Mouse (Mus musculus): ENCODE data around the gene Chd3.
A peak's percentile ranks its signal among the peaks of the same experiment; 100 is the strongest.

Chd3 gene

DNA sequence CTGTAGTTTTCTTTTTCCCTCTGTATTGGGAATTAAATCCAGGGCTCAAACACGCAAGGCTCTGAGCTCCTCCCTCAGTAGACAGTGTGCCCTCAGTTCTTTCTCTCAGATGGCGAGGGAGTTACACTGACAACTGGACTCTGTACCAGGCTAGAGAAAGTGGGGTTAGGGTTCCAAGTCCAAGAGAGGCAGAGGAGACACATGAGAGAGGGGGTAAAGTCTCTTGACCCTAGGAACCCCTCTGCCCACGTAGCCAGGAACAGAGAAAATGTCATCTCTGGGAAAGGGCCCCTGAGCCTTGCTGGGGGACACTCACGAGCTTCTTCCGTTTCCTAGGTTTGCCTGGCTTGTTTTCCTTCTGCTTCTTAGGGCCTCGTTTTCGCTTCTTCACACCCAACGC, 4.8 kb downstream of the Chd3 start:
- DNase-seq, result no peak

DNA sequence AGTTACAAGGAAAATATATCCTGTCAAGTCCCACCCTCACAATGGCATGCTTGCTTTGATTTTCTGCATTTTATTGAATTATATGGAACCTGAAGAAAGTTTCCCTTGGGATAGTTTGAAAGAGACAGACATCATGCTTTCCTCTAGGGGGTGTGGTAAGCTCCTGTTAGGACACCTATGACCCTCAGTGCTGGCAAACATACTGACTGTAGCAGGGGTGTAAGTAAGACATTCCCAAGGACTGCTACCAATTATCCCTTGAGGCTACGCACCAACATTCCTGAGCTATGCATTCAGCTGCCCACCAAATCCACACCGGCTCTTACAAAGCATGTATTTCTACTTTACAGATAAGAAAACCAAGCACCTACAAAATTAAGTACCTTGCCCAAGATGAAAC, 6.7 kb downstream of the Chd3 start:
- no peak for DNase-seq

DNA sequence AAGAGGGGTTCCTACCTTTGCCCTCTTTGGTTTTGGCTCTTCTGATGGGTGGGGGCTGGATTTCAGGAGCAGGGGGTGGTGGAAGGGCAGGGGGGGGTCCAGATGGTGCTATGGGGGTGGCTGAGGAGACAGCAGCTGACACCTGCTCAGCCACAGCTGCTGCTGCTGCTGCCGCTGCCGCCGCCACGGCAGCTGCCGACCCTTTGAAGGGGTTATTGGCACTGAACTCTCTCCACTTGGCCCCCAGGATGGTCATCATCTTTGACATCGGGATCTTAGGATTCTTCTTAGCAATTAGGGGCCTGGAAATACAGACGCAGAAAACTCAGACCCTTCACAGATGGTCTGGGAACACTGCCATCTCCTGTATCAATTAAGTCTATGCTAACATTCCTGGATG, 7.2 kb downstream of the Chd3 start:
- DNase-seq, result peak; percentile 28

GRCm38 (mm10) chr11:69357690-69358089, 11.5 kb downstream of the Chd3 start:
- DNase-seq, result no peak

GRCm38 (mm10) chr11:69356544-69356943, 12.7 kb downstream of the Chd3 start:
- DNase-seq, result no peak

GRCm38 (mm10) chr11:69346441-69346840, 22.8 kb downstream of the Chd3 start:
- DNase-seq, result no peak

DNA sequence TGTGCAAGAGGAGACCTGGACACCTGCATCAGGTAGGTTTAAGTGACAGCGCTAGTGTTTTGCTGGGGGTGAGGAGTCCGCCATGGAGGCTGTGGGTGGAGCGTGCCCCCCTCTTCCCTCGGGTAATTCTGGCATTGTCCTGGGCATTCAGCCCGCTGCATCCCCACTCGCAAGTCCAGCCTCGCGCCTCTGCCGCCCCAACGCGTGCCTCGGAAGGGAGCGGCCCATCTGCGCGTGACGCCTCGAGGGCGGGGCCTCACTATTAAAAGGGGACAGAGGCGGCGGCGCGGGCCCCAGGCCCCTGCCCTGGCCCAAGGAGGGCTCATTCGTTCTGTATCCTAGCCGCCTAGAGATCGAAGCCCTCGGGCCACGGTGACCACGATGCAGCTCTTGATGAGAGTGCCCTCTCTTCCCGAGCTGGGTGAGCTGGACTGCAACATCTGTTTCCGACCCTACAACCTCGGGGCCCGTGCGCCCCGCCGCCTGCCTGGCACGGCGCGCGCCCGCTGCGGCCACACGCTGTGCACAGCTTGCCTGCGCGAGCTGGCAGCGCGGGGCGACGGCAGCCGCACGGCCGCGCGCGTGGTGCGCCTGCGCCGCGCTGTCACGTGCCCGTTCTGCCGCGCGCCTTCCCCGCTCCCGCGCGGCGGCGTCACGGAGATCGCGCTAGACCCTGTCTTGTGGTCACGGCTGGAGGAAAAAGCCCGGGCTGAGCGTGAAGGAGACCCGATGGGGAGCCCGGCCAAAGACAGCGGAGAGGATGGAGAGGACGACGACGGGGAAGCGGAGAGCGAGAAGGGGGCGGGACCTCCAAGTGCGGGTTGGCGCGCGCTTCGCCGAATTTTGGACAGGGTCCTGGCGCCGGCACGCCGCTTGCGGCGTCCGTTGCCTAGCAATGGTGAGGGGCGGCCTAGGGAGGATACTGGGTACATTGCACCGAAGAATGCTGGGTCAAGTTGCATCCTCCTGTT, 28.8 kb downstream of the Chd3 start, which contains the start of gene Rnf227:
Gene Rnf227 (plus strand): TSS at position 301 of the 971 bp plus-strand sequence.
- peak; percentile 79 for DNase-seq

- DNase-seq, result no peak
Measured at GRCm38 (mm10) chr11:69334796-69335195, 34.4 kb downstream of the Chd3 start.

GRCm38 (mm10) chr11:69333922-69334321, 35.3 kb downstream of the Chd3 start:
- no peak for DNase-seq

GRCm38 (mm10) chr11:69332713-69333253, 36.4 kb downstream of the Chd3 start:
- DNase-seq, result no peak

- DNase-seq, result peak; percentile 84
Measured at GRCm38 (mm10) chr11:69331929-69332405, 37.2 kb downstream of the Chd3 start.

DNA sequence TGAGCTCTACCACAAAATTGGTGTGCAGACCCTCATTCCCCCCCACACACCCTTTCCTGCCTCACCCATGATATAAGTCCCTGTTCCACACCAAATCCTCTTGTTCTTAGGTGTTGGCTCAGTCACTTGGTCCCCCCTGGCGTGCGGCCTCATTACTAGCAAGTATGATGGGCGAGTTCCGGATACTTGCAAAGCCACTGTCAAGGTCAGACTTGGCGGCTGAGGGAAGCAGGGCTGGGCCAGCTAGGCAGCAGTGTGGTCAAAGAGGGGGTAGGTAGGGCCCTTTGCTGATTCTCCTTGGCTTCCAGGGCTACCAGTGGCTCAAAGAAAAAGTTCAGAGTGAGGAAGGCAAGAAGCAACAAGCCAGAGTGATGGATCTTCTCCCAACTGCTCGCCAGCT, 38.1 kb downstream of the Chd3 start:
- DNase-seq, result no peak

DNA sequence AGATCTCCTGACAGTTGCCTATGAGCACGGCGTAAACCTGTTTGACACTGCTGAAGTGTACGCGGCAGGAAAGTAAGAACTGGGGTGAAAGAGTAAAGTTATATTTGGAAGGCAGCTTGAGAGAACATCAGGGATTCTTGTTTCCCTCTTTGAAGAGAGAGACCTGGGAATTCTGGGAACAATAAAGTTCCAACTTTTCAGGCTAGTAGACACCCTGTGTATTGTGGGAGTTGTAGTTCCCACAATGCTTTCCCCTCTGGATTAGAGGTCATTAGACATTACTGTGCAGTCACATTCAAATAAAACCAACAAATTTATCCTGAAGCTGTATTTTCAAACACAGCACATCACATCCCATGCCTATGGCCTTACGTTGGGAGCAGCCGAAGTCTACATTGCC, 40.7 kb downstream of the Chd3 start:
- no peak for DNase-seq

DNA sequence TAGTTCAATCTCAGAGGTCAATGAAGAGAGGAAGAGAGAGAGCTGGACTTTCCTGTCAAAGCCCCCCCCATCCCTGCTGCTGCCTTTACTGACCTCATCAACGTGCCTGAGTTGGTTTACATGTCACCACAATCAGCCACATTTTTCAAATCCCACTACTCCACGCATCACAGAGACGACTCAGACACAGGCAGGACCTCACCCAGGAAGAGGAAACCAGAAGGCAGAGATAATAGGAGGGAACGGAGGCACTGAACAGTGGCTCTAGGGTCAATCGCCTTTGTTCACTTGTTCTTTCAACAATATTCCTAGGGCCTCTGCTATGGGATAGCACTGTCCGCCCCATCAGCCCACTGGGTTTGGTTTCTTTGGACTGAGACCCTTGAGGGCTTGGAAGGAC, 41.6 kb downstream of the Chd3 start:
- no peak for DNase-seq

DNA sequence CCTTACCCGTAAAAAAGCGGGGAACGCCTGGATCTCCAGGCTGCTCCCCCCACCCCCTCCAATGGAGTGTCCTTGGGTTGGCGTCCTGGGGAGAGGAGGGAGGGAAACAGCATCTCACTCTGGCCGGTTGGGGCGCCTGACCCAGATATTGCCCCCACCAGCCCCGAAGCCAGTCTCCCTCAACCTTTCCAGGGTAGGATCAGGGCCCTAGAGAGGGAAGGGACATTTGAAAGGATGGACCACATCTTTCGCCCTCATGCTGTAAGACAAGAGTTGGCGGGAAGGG, 42.1 kb downstream of the Chd3 start:
- DNase-seq, result no peak

DNA sequence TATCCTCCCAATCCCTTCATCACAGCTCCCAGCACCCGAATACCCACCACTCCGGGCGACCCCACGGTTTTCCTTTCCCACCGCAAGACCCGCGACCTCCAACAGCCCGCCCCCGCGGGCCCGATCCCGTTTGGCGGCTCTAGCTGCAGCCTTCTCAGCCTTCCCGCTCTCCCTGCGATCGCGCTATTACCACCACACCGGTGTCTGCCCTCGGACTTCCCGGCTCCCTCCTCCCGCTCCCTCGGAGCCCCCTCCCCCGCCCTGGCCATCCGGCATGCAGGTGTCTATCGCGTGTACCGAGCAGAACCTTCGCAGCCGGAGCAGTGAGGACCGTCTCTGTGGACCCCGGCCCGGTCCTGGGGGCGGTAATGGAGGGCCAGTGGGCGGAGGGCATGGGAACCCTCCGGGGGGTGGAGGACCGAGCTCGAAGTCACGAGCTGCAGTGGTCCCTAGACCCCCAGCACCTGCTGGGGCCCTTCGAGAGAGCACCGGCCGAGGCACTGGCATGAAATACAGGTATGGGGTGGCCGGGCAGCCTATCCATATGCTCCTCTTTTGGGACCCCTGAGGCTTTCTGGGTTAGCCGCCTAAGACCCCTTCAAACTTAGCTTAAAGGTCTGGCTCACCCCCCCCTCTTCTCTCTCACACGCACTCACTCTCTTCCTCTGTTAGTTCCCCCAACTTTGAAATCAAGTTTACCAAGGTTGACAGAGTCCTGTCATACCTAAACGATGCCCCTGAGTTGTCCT, 42.6 kb downstream of the Chd3 start:
- peak; percentile 63 for DNase-seq

DNA sequence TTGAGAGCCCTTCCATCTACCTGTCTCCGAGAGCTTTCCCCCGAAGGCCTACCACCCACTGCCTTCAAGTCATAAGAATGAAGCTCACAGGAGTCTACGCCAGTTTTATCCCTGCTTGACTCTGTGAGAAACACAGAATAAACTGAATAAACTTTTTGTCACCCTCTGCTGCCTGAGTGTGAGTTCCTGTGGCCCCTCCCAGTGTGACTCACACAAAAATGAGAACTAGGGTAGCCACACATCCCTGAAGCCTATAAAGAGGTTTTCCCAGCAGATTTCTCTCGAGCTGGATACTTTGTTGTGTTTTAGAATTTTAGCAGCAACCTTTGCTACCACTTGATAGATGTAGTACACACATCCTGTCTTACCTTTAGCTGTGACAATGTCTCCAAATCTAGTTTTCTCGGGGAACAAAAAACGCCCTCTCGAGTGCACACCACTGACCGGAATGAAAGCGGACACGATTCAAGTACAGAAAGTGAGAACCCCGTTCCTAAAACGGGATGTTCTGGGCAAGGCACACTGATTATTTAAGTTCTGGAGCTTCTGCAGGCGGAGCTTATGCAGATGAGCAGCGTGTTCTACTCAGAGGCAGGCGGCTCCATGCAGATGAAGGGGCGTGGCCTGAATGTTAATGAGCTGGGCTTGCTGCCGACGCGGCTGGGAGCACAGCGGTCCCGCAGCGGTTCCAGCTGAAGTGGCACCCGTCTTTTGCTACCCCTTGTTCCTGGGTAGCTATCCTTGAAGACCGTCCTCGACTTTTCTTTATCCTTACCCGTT, 43.4 kb downstream of the Chd3 start, which contains the start of gene Kcnab3:
Gene Kcnab3 (plus strand): TSS at position 631 of the 780 bp plus-strand sequence.
- DNase-seq, result peak; percentile 91

- DNase-seq, result no peak
Measured at GRCm38 (mm10) chr11:69324749-69325148, 44.5 kb downstream of the Chd3 start.

GRCm38 (mm10) chr11:69323667-69324111, 45.5 kb downstream of the Chd3 start, which contains the start of the genes Cntrob and Trappc1:
TSS of gene Cntrob (minus strand) at chr11:69323775.
TSS of gene Trappc1 (plus strand) at chr11:69323980.
- DNase-seq, result peak; percentile 100

DNA sequence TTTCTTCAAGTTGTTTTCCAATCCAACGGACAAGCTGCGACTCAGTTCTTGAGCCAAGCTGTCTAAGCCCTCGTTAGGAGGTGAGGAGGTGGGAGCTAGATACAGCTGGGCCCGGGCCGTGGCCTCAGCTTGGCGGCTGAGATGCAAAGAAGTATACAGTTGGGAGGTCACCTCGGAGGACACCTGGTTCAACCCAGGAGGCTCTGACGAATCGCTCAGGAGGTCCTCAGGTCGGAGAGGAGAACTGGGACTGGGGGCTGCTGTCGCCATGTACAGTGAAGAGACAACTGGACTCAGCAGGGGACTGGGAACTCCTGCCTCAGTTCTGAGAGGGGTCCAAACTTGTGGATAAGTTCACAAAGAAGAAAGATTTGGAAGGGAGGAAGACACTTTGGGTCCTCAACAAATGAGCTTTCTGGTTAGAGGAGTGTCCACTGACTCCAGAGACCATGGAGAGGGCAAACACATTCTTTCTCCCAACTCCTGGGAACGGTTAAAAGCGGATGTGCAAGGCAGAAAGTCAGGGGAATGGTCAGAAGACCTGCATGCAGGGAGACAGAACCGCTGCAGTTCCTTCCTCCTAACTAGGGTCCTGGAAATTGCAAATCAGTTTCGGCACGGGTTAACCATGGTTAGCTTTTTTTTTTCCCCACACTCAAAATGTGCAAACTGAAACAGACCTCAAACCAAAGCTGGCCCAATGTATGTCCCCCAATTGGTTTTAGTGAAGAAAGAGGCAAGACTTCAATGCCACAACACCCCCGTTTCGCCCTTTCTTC, 46.3 kb downstream of the Chd3 start:
- DNase-seq, result peak; percentile 31

DNA sequence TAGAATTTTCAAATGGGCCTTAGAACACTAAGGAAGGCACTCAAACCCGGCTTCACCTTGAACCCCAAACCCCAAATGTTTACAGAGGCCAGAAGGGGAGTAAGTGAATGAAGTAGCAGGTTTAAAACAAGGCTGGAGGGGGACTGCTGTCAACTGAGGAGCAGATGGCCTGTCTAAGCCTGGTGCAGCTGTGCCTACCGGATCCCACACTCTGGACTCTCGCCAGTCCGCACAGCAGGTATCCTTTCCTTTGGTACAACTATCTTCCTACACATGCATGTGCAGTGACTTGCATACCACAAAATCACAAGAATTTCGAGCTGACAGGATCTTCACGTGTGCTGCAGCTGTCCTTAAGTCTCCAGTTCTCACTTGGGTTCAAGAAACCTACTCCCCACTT, 47.2 kb downstream of the Chd3 start:
- DNase-seq, result no peak

DNA sequence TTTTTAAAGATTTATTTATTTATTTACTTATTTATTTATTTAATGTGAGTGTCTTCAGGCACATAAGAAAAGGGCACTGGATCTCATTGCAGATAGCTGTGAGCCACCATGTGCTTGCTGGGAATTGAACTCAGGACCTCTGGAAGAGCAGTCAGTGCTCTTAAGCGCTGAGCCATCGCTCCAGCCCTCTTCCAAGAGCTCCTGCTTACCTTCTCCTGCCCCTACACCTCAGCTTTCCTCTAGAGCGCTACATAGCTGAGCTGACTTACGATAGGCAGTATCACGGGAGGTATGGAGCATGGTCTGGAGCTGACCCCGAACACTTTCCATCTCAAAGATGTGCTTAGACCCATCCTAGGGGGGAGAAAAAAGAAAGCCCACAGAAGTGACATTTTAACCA, 47.6 kb downstream of the Chd3 start:
- DNase-seq, result no peak
